Mouse (Mus musculus): Measurements from ENCODE around the gene Dgkb.
A peak's percentile ranks its signal among the peaks of the same experiment; 100 is the strongest.

Dgkb gene

DNA sequence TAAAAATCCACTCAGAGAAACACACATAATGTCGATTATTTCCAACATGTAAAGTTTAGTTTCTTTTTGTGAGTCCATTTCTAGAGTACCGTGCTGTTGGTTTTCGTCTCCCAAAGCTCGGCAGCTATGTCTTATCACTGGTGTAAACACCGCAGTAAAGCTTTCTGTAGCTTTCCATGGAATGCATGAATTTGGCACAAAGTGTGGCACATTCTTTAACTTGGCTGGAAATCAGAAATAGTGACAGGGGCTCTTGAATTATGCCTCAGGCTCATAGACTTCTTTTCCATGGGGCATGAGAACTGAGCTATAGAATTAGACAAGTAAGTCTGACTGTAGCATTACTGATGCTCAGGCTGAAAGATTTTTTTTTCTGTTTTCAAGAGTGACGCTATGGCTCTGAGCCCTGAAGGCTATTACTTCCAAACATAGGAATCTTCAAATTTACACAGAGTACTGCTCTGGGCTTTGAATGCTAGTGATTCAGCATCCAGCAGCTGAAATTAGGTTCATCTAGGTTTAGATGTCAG, 179.0 kb downstream of the Dgkb start:
- DNase-seq (ENCODE audit: low read depth, low spot score), result no peak

DNA sequence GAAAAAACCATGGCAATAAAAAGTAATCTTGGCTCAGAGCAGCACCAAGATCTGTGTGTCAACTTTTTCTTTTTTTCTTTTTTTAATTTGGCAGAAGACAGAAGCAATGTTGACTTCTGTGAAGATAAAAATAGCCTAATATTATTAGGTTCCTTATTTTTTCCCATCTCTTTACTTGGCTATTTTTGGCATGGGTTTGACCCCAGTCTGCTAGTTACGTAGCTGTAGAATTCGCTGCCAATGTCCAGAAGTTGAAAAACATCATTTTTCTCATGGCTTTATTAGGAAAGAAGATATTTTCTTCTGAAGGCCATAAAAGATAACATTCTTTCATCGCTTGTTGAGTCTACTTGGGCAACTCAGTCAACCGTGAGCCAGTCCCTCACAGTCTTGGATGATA, 200.1 kb downstream of the Dgkb start:
- DNase-seq (ENCODE audit: low read depth, low spot score), result no peak

DNA sequence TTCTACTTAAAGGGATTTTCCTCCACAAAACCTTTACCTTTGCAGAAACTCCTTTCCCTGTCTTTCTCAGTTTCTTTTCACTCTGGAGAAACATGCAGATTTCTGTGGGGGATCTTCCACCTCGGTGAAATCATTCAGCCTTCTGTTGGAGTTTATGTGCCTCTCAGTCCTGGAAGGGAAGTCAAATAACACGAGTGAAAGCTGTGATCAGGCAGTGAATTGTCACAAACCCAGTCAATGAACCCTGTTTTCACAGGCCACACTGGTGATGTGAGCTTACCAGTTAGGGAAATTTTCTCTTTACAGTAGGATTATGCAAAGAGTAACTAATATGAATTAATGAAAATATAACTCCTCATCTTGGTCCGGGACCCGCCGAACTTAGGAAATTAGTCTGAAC, 229.7 kb downstream of the Dgkb start:
- DNase-seq (ENCODE audit: low read depth, low spot score), result peak; percentile 50

DNA sequence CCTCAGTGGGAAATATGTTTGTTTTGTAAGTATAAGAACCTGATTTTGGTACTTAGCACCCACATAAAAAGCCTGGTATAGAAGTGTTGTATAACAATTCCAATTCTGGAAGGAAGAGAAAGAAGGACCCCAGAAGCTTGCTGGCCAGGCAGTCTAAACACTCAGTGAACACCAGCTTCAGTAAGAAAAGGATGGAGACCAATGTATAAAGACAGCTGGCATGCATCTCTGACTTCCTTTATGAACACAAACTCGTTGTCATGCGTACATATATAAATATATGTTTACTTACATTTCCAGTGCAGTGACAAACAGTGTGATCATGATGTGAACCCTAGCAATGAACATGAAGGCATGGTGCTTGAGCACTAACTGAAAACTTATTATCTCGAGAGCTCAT, 270.7 kb downstream of the Dgkb start:
- no peak for DNase-seq (ENCODE audit: low read depth, low spot score)

DNA sequence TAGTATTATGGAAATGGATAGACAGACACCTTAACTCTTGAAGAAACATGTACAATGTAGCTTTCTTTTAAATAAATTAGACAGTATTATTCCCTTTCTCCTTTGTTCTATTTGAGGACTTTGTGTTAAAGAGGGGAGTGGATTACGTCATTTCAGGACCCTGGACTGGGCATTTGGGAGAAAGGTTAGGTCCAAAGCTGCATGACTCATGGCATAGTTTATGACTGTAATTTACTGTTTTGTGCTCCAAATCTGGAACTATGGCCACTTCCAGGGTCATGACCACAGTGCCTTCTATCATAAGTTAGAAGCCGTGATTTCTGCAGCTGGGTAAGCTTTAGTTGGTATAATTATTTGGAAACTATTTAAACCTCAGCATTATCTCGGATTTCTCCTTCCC, 294.4 kb downstream of the Dgkb start:
- no peak for DNase-seq (ENCODE audit: low read depth, low spot score)

DNA sequence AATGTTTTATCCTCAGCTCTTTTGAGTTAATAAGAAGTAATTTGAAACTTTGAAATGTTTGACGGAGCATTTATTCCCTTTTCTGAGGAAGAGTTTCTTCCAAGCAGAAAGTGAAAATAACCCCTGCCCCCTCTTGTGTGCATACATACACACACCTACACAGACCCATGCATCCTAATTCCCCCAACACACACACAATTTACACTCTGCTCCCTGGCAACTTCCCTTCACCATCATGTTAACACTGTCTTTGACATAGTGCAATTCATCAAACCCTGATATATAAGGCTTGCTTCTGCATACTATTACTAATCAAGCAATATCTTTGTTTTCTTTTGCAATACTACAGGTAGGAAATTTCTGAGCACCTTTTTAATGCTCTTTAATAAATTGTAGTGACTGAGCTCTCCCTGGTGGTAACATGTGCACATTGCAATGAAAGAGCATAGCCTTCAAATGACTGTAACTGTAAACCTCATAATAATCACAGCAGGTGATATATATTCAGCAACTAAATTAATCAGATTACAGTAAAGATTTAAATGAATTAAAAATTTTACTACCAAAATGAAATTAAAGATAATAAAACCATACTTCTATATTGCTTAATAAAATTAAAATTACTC, 297.6 kb downstream of the Dgkb start:
- peak; percentile 19 for DNase-seq (ENCODE audit: low read depth, low spot score)

DNA sequence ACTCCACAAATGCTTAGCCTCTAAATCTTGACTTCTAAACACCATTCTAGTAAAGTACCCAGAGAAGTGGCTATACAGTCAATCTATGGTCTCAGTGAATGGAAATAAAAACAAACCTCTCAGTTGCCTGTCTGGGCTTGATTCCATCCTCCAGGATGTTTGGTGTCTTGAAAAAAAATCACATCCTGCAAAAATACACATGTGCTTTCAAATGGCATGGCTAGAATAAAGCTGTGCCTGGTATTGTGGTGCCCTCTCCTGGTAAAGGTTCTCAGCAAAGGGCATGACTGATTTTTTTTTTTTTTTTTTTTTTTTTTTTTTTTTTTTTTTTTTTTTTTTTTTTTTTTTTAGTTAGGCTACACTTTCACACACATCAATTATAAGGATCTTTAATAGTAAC, 306.0 kb downstream of the Dgkb start:
- DNase-seq (ENCODE audit: low read depth, low spot score), result peak; percentile 12

DNA sequence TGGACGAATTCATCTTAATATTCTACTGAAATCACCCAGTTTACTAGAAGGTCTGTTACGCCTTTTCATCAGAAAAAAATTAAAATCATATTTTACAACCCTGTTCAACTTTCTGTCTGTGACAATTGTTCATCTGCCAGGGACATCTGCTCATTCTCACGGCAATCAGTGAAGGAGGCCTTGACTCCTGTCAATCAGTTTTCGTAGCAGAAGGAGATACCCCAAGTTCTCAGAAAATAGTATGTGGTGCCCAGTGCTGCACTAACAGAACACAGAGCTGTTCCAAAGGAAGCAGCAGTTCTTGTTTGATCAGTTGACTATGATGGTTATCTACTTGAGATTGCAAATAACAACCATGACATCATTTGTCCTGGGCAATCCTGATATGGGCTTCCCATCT, 307.8 kb downstream of the Dgkb start:
- no peak for DNase-seq (ENCODE audit: low read depth, low spot score)

DNA sequence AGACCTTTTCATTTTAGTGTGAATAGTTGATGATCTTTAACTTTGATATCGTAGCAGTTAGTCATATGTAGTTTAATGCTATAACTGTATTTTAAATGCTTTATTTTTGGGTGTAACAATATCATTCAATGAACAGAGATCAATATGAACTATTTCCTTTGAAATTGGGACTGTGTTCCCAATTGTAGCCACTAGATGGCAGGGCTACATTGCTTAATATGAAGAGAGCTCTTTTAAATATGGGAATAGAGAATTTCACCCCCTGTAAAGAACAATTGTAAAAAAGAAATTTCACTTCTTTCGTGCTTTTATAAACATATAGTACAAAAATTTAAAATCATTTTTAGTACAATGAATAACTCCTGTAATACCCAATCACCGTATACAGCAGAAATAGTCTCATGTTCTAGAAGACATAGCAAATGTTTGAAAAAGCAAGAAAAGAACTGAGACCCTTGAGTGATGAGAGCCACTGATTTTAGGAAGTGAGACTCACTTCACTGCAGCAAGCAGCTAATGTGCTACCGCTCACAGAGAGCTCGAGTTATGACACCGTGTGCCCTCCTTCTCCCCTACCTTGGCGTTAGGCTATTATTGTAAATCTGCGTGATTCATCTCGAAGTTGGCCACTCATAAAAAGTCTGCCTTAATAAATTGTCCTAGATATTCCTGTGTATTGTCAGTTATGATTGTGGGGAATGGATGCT, 312.8 kb downstream of the Dgkb start:
- peak; percentile 21 for DNase-seq (ENCODE audit: low read depth, low spot score)

DNA sequence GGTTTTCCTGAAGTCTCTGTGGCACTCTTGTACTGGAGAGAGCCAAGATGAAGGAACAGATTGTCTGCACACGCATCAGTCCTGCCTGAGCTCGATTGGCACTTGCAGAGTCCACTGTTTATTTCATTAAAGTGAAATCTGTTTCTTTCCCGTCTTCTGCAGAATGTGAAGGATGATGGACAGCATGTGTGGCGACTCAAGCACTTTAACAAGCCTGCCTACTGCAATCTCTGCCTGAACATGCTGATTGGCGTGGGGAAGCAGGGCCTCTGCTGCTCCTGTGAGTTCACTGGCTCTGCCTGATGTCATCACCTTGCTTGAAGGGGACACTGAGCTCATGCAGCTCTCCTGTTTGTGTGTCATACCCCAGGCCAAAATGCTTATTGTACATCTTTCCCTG, 318.9 kb downstream of the Dgkb start:
- DNase-seq (ENCODE audit: low read depth, low spot score), result peak; percentile 4

DNA sequence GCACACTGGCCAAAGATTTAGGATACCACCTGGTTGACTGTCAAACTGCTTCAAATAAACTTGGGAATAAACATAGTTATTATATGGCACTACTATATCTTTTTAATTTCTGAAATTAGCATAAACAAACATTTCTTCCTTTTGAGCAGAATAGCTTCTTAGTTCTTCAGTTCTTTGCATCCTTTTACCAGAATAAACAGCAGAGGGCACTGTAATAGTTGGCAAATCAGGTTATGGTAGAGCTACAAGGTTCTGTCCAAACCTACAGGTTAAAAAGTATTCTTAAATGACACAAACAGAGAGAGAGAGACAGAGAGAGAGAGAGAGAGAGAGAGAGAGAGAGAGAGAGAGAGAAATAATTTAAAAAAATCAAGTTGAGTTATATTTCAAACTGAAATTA, 322.5 kb downstream of the Dgkb start:
- no peak for DNase-seq (ENCODE audit: low read depth, low spot score)

DNA sequence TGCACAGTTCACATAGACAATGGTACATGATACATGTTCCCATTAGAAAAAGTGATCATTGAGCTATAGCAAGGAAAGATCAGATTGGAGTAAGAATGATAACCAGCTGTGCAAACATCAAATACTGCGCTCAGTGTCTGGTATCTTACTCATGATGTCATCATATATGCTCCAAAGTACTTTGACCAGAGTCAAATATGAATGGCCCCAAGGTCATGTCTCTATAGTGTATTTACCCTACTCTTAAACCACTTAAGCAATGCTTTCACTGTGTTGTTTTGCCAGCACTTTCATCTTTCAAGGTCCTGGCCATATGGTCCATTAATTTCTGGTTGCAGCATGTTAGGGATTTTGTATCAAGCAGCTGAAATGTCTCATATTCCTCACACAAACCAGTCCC, 415.1 kb downstream of the Dgkb start:
- DNase-seq (ENCODE audit: low read depth, low spot score), result no peak

DNA sequence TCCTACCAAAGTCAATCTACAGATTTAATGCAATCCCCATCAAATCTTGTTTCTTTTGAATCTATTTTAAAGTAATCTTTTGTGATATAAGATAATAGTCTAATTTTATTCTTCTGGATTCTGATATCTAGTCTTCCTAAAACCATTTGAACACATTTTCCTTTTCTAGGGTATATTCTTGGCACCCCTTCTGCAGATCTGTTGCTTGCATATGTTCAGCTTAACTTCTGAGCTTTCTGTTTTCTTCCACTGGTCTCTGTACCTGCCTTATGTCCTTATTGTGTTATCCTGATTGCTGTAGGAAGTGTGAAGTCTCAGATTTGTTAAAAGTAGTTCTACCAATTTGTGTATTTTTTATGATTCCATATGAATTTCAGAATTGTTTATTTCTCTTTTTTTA, 451.3 kb downstream of the Dgkb start:
- no peak for DNase-seq (ENCODE audit: low read depth, low spot score)

DNA sequence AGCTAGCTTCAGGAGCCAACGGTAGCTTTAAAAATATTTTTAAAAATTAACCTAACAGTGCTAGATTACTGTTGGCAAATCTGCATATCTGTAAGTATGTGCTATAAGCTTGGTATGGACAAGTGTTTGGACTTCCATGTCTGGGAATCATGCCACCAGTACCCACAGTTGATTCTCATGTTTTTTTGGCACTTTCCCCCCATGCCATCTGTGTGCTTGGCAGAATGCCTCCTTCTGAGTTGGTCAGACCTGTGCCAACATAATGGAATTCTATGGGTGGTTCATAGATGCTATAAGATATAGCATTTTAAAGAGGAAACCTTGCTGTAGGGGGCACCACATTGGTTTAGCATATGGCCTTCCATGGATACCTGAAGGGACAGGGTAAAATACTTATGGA, 484.0 kb downstream of the Dgkb start:
- no peak for DNase-seq (ENCODE audit: low read depth, low spot score)

DNA sequence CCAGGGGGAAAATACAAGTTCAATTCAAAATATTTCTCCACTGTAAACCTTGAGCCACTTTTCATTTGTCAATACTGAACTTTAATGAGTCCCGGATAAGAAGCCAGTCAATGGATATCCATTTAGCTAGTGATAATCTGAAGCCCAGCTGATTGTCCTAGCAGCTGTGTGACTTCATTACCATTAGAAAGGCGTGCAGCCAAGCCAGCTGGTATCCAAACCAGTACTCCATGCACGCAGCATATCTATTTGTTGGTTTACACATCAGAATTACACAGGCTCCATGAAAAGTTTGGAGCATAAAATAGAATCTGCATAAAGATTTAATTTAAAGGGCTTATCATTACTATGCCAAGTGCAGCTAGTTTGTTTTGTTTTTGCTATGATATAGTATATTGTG, 486.3 kb downstream of the Dgkb start:
- DNase-seq (ENCODE audit: low read depth, low spot score), result no peak

DNA sequence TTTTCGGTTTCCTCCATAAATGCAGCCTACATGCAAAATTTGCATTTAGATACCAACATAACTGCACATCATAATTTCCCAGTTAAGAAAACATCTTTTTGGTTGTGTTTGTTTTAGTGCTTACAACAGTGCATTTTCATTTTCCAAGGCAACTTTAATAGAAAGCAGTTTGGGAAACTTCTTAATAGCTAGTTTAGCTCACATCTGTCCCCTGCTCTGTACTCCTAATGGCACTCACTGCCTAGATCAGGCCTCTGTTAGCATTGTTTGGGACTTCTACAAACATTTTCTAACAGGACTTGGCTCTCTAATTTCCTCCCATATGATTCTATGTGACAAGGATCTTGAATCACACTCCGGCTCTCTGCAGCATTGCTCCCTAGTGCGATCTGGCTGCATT, 486.7 kb downstream of the Dgkb start:
- no peak for DNase-seq (ENCODE audit: low read depth, low spot score)

DNA sequence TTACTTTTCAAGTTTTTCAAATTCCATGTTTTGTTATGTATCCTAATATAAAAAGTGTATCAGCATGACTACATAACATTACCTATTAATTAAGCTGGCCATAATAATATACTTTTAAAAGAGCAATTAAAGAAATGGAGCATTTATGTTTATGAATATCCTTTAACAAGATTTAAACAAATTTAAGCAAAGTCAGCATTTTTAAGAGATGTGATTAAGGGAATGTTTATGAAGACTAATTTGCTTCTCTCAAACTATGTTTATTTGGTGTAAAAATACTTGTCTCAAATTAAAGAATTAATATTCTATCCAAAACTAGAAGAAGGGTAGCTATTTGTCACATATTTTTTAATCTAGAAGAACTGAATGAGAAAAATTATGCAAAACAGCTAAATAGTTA, 492.4 kb downstream of the Dgkb start:
- no peak for DNase-seq (ENCODE audit: low read depth, low spot score)

DNA sequence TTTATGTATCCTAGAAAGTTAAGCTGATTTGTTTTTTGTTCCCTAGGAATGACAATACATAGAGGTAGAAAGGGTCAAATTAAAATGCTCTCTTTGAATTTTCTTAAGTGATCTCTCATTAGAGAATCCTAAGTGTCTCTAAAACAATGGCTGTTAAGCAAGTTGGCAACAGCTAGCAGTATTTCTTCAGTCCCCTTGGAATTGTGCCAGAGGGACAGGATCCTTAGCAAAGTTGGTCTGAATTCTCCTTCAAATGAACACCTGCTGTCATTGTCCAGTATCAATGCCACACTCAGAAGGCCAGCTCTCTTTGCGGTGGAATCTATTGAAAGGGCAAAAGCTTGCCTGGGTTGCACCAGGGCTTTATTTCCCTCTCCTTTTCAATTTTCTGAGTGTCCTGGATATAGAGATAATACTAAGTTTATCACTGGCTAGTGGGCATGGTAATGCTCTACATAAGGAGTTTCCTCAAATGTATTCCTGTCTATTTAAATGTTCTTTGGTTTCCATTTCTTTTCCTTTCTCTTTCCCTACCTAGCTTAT, 510.3 kb downstream of the Dgkb start:
- DNase-seq (ENCODE audit: low read depth, low spot score), result no peak

DNA sequence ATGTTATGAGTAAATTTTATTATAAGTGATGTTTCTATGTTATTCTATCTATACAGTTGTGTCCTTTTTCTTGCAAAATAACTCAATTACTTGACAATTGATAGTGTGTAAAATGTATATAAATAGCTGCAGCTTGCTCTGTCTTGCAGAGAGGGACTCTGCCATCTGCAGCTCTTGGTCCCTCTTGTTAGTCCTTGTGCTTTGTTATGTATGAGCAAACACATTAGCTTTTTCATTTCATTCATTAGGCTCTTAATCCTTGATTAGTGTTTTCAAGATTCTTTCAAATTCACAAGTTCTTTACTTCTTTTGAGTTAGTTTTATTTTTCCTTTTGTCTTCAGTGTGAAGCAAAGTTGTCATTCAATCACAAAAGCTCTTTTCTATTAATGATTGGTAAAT, 511.3 kb downstream of the Dgkb start:
- DNase-seq (ENCODE audit: low read depth, low spot score), result no peak

DNA sequence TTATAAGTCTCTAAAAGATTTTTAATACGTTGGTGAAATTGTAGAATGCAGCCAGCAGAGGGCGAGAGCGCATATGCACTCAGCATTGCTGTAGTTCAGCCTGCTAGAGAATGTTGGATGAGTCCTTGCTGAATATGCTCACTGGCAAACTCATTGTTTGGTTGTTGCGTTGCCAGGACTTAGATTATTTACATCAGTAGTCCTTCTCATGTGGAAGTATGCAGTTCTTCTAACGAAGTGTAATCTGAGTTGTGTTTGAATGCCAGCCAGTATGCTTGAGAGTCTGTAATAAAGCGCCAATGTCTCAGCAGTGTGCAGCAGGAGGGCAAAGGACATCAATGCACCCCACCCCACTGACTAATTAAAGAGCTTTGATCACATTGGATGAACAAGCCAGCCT, 525.1 kb downstream of the Dgkb start:
- peak; percentile 68 for DNase-seq (ENCODE audit: low read depth, low spot score)

DNA sequence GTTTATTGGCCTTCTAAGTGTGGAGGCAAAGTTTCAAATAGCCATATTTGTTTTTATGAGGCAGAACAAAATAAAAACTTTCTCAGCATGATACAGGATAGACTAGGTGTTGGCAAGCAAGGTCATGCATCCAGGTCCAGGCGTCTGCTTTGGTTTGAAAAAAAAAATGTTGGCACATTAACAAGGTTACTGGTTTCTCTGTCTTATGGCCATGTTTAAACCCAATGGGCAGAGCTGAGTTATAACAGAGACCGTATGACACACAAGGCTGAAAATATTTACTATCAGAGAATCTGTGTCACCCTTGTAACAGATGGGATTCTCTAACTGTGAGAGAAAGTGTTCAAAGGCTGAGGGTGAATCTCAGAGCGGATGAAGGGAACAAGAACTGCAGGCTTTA, 535.0 kb downstream of the Dgkb start:
- no peak for DNase-seq (ENCODE audit: low read depth, low spot score)

DNA sequence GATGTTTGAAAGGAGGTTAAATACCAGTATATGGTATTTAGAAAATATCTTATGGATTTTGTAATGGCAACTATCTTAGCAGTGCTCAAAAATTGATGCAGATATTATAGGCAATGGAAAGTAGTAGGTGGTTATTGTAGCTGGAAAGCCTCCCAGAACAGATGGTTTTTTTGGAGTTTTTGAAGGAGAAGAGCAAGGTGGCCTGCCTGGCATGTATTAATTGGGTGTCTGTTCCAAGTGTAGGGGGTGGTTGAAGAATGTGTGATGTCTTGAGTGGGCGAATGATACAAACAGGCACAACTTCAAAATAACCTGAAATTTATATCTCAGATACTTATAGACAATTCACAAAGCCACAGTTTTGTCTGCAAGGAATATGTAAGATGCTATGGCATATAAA, 538.9 kb downstream of the Dgkb start:
- no peak for DNase-seq (ENCODE audit: low read depth, low spot score)

DNA sequence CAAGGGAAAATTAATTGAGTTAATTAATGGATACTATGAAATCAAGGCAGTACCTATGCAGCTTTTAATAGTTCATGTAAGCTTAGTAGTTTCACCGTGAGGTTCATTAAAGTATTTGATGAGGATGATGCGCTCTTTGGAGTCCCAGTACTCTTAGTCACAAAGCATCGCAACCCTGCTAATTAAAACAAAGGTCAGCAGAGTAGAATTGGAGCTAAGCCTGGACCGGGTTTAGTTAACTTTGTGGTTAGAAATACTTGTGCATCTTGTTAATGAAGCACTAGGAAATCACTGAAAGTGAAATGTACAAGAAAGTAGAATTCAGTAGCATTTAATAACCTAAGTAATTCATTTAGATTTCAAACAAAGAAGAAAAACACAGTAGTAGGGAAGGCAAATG, 544.0 kb downstream of the Dgkb start:
- no peak for DNase-seq (ENCODE audit: low read depth, low spot score)

Measured in ZHBTc4 (cell line).